Mouse (Mus musculus): ENCODE measurements around the gene Stx5a. TPM values are rescaled to one million over a fixed set of nuclear protein-coding genes. Genes with fewer than 3 reads are reported as not detected.

The Stx5a gene
- total and polyA plus RNA-seq, 2 experiments from 2014 or later = 95.3 to 110 TPM

GRCm38 (mm10) chr19:8739646-8740045, 1.6 kb upstream of the Stx5a start:
- WGBS = 94% methylated on average over 6 of the region's 6 CpGs

GRCm38 (mm10) chr19:8740603-8741002, 610 bp upstream of the Stx5a start, which contains the start of gene 1700092M07Rik:
TSS of gene 1700092M07Rik (plus strand) at chr19:8740718.
- H3K4me3 ChIP-seq (ENCODE audit: low read length) = peak within 1 kb of the TSS; percentile 60
- H3K27ac ChIP-seq = peak within 1 kb of the TSS; percentile 95
- peak within 1 kb of the TSS; percentile 97 for H3K4me2 ChIP-seq (ENCODE audit: low read depth, low read length)
- 62% methylated on average over 14 of the region's 14 CpGs for WGBS
- no peaks in the 10 kb centered on the region for H3K27me3 ChIP-seq (ENCODE audit: insufficient read depth, low read length)
- no peaks in the 10 kb centered on the region for H3K9me3 ChIP-seq (ENCODE audit: low read length)
- H3K4me1 ChIP-seq (ENCODE audit: insufficient read depth, low read length) = 0 out of 2 replicates have a peak, but pooled peaks cover 3% of the 10 kb centered on the region
- H3K36me3 ChIP-seq (ENCODE audit: insufficient read depth, low read length) = peaks cover 30% of the 10 kb centered on the region
- ATAC-seq (no peak), DNase-seq (ENCODE audit: low spot score) (no peak)
- H3K9ac ChIP-seq (replicated peaks; ENCODE audit: low read length) = peak within 1 kb of the TSS; percentile 79
- TF ChIP-seq CTCF (IDR thresholded peaks at IDR 0.05; ENCODE audit: low read depth) = no peak

More at GRCm38 (mm10) chr19:8739646-8740045, 1.6 kb upstream of the Stx5a start:
- ATAC-seq (no peak), DNase-seq (ENCODE audit: low spot score) (no peak)
- Histone ChIP-seq H3K4me1 (ENCODE audit: insufficient read depth, low read length) (peaks cover 6% of the 10 kb centered on the region; the same call in 1 of the 2 replicates), H3K9me3 (ENCODE audit: low read length) (no peaks in the 10 kb centered on the region), H3K27me3 (ENCODE audit: insufficient read depth, low read length) (no peaks in the 10 kb centered on the region), H3K36me3 (ENCODE audit: insufficient read depth, low read length) (peaks cover 25% of the 10 kb centered on the region), H3K27ac (no peak overlapping the region), H3K9ac (replicated peaks; ENCODE audit: low read length) (no peak overlapping the region), H3K4me3 (ENCODE audit: low read length) (no peak overlapping the region), H3K4me2 (ENCODE audit: low read depth, low read length) (no peak overlapping the region)
- no peak for TF ChIP-seq CTCF (IDR thresholded peaks at IDR 0.05; ENCODE audit: low read depth)

- no peak for ATAC-seq
- 29% methylated on average over 14 of the region's 14 CpGs for WGBS
- H3K27ac ChIP-seq = peak overlapping the region; percentile 95
Observed at GRCm38 (mm10) chr19:8742176-8742575, 963 bp downstream of the Stx5a start.

GRCm38 (mm10) chr19:8745382-8745781, 4.2 kb downstream of the Stx5a start:
- Histone ChIP-seq H3K36me3 (ENCODE audit: insufficient read depth, low read length) (peaks cover 37% of the 10 kb centered on the region), H3K27ac (no peak overlapping the region), H3K9ac (replicated peaks; ENCODE audit: low read length) (no peak overlapping the region), H3K4me1 (ENCODE audit: insufficient read depth, low read length) (0 out of 2 replicates have a peak, but pooled peaks cover 3% of the 10 kb centered on the region), H3K4me2 (ENCODE audit: low read depth, low read length) (no peak overlapping the region), H3K4me3 (ENCODE audit: low read length) (no peak overlapping the region), H3K27me3 (ENCODE audit: insufficient read depth, low read length) (no peaks in the 10 kb centered on the region), H3K9me3 (ENCODE audit: low read length) (no peaks in the 10 kb centered on the region)
- ATAC-seq = no peak
- no peak for DNase-seq (ENCODE audit: low spot score)
- 100% methylated on average over 1 of the region's 1 CpGs for WGBS
- TF ChIP-seq CTCF (IDR thresholded peaks at IDR 0.05; ENCODE audit: low read depth) = no peak

More at GRCm38 (mm10) chr19:8742176-8742575, 963 bp downstream of the Stx5a start:
- H3K4me3 ChIP-seq (ENCODE audit: low read length) = peak overlapping the region; percentile 60
- peak overlapping the region; percentile 97 for H3K4me2 ChIP-seq (ENCODE audit: low read depth, low read length)
- H3K36me3 ChIP-seq (ENCODE audit: insufficient read depth, low read length) = peaks cover 33% of the 10 kb centered on the region
- no peak for DNase-seq (ENCODE audit: low spot score)
- 0 out of 2 replicates have a peak, but pooled peaks cover 3% of the 10 kb centered on the region for H3K4me1 ChIP-seq (ENCODE audit: insufficient read depth, low read length)
- no peaks in the 10 kb centered on the region for H3K27me3 ChIP-seq (ENCODE audit: insufficient read depth, low read length)
- no peak for TF ChIP-seq CTCF (IDR thresholded peaks at IDR 0.05; ENCODE audit: low read depth)
- peak overlapping the region; percentile 79 for H3K9ac ChIP-seq (replicated peaks; ENCODE audit: low read length)
- H3K9me3 ChIP-seq (ENCODE audit: low read length) = no peaks in the 10 kb centered on the region

- no peaks in the 10 kb centered on the region for H3K9me3 ChIP-seq (ENCODE audit: low read length)
- WGBS = 76% methylated on average over 2 of the region's 2 CpGs
- no peak overlapping the region for H3K4me3 ChIP-seq (ENCODE audit: low read length)
- no peaks in the 10 kb centered on the region for H3K27me3 ChIP-seq (ENCODE audit: insufficient read depth, low read length)
- no peak overlapping the region for H3K27ac ChIP-seq
- 0 out of 2 replicates have a peak, but pooled peaks cover 3% of the 10 kb centered on the region for H3K4me1 ChIP-seq (ENCODE audit: insufficient read depth, low read length)
- peaks cover 53% of the 10 kb centered on the region for H3K36me3 ChIP-seq (ENCODE audit: insufficient read depth, low read length)
- no peak overlapping the region for H3K4me2 ChIP-seq (ENCODE audit: low read depth, low read length)
- TF ChIP-seq CTCF (IDR thresholded peaks at IDR 0.05; ENCODE audit: low read depth) = peak; percentile 47
- peak; percentile 19 for DNase-seq (ENCODE audit: low spot score)
- no peak overlapping the region for H3K9ac ChIP-seq (replicated peaks; ENCODE audit: low read length)
- ATAC-seq = no peak
Observed at GRCm38 (mm10) chr19:8747368-8747767, 6.2 kb downstream of the Stx5a start.

GRCm38 (mm10) chr19:8755652-8756051, 14.4 kb downstream of the Stx5a start:
- no peak for DNase-seq (ENCODE audit: low spot score)
- Histone ChIP-seq H3K9ac (replicated peaks; ENCODE audit: low read length) (no peak overlapping the region), H3K27ac (no peak overlapping the region), H3K27me3 (ENCODE audit: insufficient read depth, low read length) (no peaks in the 10 kb centered on the region), H3K36me3 (ENCODE audit: insufficient read depth, low read length) (peaks cover 25% of the 10 kb centered on the region), H3K9me3 (ENCODE audit: low read length) (no peaks in the 10 kb centered on the region), H3K4me3 (ENCODE audit: low read length) (no peak overlapping the region), H3K4me2 (ENCODE audit: low read depth, low read length) (peak overlapping the region; percentile 82; the same call in 1 of the 2 replicates), H3K4me1 (ENCODE audit: insufficient read depth, low read length) (peaks cover 17% of the 10 kb centered on the region; the same call in 1 of the 2 replicates)
- no peak for ATAC-seq
- 67% methylated on average over 3 of the region's 3 CpGs for WGBS
- no peak for TF ChIP-seq CTCF (IDR thresholded peaks at IDR 0.05; ENCODE audit: low read depth)
